Mouse (Mus musculus) heart, adult 18-20 months (tissue): ENCODE results near the gene Pnkd. TPM values are rescaled to one million over a fixed set of nuclear protein-coding genes. Genes with fewer than 3 reads are reported as not detected.
A peak's percentile ranks its signal among the peaks of the same experiment; 100 is the strongest.

Experiments used
- DNase-seq, 2 experiments: peaks; one replicate each; pipeline ENCODE4 v3.0.0; 2021 to 2022; ENCODE audit warnings: mixed read lengths in 1 of 2
- total RNA-seq, 2 experiments: library from RNA; stranded (reverse); gene quantifications; 2 replicates each; pipeline ENCODE4 v1.2.3; 2021

The Pnkd gene
- total RNA-seq, 2 experiments from 2014 or later, result 138 to 151 TPM

DNA sequence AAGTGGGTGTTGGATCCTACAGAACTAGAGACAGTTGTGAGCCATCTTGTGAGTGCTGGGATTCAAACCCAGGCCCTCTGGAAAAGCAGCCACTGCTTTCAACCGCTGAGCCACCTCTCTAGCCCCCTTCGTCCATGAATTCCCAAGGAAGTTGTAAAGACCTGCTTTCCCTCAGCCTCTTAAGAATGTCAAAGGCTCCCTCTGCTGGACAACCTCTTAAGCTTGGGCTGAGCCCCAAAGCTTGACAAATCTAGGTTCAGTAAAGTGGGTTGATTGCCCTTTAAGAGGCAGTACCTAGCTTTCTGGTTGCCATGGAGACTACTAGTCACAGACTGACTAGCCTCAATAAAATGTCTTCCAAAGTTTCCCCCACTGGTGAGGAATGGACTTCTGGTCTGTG lies 77.1 kb downstream of the Pnkd start, which contains the start of gene Catip:
TSS of gene Catip (plus strand) at position 297 of the 400 bp plus-strand sequence.
- peak; percentile 86 to 92 for DNase-seq

DNA sequence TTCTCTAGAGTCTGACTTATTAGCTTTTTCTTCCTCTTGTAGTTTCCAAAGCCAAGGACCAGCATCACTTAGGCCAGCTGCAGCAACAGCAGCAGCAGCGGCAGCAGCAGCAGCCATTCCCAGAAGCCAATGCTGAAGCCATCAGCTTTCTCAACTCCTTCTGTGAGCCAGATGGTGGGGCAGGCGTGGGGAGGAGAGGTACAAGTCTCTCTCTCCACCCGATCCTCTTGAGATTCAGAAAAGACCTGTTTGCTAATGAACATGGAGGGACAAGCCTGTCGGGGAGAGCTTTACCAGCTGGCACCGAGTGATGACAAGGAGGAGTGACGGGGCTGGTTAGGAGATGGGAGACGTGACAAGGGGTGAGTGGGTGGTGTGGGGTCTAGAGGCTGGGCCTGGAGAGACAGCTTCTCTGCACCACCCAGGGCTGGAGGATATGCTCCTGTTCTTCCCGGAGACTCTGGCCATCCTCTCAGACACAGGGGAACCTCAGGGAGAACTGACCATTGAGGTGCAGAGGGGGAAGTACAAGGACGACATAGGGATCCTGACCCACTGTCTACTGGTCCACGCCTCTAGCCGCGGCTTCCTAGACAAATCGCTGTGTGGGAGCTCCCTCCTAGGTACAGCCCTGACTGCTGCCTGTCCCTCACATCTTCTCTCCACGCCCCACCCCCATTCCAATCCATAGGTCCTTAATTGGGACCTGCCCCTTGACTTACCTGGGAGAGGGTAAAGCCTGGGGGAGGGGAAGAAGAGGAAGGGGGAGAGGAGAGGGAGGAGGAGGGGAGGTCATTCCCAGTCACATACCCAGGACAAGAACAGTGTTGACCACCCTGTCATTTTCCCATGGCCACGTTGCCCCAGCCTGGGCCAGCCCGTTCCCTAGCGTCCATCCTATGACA lies 77.8 kb downstream of the Pnkd start:
- no peak for DNase-seq

DNA sequence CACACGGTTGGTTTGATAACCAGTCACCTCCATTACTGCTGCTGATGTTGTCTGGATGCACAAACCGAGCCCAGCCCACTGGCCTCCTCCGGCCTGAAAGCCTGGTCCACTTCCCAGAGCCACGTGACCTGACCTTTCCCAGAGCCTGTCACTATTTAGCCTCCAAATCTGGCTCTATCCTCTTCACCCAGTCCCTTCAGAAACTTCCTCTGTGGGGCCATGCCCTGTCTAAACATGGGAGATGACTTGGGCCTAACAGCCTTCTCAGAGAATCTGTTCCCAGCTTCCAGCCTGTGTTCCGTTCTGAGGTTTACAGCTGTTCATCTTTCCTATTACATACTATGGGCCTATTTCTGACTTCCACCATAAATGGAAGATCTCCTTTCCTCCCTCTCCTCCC lies 78.7 kb downstream of the Pnkd start:
- DNase-seq, result peak; percentile 52 to 55

DNA sequence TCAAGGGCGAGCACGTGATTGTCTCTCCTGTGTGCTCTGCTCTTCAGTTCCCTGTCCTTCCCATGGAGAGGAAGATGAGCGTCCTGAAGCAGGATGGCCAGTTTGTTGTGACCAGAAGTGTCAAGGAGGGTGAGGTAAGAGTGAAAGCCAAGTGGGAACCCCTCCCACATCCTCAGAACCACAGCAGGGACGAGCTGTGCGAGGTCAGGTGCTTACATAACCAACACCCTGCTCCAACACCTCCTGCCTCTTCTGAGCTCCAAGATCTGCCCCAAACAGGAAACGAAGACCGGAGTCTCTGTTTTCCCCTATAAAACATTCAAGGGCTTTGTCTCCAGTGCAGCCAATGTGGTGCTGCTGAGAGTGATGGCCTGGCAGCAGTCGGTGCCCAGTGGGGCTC lies 79.5 kb downstream of the Pnkd start:
- no peak for DNase-seq

DNA sequence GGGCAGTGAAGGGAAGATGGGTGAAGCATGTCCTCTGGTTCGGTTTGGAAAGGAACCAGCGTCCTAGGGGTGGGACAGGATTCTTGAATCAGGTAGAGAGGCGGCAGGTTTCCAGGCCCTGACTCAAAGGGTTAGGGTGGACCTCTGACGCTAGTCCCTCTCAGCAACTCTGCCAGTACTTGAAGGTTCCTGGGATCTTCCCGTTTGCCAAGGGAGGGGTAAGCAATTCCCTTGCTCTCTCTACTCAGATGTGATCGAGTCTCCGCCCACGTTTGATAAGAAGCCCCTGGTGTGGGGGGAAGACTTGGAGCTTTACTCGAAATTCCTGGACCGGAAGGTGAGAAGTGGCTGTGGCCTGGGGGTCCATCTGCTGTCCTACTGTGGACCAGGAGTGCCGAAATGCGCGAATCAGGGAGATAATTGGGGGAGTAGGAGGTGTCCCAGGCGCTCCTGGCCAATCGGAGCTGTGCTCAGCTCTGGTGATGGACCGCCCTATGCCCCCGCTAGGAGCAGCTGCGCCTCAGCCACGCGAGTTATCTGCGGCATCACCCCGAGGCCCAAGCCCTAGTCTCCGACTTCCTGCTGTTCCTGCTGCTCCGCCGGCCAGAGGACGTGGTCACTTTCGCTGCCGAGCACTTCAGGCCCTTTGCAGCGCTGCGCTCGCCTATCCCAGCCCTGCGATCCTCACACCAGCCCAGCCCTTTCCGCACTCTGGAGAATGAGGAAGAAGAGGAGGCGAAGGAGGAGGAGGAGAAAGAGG lies 83.3 kb downstream of the Pnkd start:
- DNase-seq, result peak; percentile 74 to 88

DNA sequence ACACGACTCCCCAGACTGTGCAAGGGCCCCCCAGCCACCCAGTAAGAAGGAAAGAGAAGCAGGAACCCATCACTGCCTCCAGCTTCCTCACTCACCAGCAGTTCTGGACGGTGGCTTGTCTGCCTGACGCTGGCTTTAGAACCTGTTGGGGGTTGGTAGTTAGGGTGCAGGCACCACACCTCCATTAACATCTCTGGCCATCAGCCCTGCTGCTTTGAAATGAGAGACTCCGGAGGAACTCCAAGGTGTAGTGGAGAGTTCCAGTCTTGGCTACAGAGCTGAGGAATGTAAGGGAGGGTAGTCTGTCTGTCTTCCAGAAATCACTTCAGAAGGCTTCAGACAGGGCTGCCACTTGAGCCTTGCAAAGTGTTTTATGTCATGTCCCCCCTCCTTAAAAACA lies 85.3 kb downstream of the Pnkd start:
- no peak for DNase-seq

DNA sequence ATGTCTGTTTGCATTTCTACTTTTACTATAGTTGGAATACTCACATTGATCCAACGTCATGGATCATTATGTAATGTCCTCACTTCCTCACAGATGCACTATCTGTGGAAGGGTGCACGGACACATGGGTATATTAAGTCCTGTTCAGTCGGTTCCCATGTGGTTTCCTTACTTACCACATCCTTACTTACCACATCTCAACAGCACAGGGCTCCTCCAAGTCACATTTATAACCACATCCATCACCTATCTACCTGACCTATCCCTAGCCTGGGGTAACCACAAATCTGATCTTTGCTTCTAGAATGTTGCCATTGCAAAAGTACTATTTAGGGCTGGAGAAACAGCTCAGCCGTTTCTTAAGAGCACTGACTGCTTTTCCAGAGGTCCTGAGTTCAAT lies 88.6 kb downstream of the Pnkd start:
- DNase-seq, result no peak

DNA sequence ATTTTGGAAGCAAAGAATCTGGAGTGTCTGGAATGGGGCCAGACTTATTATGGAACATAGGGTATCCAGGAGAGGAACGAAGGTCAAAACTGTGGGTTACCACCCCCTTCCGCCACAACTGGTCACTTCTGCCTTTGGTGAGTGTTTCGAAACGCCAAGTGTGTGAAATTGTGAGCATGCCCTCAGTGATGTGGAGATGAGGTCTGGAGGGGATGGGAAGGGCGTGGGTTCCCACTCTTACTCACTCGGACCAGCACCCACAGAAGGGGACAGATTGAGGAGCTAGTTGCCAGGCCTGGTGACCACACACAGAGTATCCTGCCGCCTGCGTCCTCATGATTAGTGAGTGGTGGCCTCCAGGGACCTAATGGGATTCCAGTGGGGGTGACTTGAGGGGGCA lies 90.2 kb downstream of the Pnkd start, which contains the start of gene Slc11a1:
TSS of gene Slc11a1 (plus strand) at position 216 of the 400 bp plus-strand sequence.
- peak in 1 of 2 experiments; percentile 72 for DNase-seq

DNA sequence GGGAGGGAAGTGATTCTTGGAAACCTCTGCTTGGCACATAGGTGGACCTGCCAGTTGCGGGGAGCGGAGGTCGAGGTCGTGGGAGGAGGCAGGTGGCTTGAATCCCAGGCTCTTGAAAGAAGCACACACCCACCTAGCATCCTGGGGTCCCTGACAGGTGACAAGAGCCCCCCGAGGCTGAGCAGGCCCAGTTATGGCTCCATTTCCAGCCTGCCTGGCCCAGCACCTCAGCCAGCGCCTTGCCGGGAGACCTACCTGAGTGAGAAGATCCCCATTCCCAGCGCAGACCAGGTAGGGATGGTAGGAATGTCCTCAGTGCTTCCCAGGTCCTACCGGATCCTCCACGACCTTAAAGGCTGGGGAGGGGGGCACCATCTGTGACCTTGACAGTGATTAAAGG lies 90.8 kb downstream of the Pnkd start:
- DNase-seq, result no peak

DNA sequence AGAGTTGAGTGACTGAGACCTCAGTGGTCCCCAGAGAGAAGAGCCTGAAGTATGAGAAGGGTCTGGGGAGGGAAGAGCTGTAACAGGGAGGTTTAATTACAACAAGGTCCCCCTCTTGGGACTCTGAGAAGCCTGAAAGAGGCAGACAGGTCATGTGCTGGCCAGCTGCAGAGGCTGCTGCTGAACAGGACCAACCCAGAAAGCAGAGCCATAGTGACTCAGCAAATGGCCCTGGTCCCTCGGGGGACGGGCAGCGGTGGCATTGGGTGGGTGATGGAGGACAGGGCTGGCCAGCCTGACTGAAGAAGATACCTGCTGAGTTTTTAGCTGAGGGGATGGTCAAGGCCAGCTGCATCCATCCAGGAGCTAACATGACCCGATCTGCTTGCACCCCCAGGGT lies 91.7 kb downstream of the Pnkd start:
- DNase-seq, result peak; percentile 64 to 79

DNA sequence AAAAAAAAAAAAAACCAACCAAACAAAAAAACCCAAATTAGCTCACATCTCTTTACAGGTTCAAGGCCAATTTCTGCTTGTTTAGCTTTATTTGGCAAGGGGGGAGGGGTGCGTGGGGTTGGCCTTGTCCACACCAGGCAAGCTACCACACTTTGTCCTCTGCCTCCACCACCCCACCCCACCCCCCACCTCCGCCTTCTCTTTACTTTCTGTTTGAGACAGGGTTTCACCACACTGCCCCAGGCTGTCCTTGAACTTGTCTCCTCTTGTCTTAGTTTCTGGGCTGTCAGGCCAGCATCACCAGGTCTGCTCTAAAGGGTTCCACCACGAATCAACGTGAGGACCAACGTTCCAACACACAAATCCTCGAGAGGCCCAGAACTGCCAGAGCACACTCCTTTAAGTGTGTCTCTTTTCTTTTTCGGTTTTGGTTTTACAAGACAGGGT lies 94.4 kb downstream of the Pnkd start:
- no peak for DNase-seq

DNA sequence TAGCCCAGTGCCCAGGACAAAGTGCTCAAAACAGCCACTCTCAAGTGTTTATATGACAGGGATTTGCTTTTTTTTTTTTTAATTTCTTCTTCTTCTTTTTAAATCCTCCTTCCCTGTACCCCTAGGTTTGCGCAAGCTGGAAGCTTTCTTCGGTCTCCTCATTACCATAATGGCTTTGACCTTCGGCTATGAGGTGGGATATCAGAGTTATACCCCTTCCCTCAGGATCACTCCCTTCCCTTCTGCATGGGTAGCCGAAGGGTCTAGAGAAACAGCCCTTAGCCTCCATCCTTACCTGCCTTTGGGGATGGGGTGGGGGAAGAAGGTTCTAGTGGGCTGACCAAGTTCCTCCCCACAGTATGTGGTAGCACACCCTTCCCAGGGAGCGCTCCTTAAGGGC lies 95.8 kb downstream of the Pnkd start:
- no peak for DNase-seq

DNA sequence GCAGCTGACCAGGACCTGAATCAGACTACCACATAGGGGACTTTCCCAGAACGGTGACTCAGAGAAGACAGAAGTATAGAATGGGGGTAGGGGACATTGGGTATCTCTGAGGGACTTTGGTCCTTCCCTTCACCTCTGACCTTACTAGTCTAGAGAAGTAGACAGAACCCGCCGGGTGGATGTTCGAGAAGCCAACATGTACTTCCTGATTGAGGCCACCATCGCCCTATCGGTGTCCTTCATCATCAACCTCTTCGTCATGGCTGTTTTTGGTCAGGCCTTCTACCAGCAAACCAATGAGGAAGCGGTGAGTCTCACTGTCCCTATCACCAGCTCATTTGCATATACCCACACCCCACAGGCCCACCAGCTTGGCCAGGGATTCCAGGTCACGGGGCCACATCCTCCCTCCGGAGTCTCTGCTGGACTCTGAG lies 96.9 kb downstream of the Pnkd start:
- no peak for DNase-seq

DNA sequence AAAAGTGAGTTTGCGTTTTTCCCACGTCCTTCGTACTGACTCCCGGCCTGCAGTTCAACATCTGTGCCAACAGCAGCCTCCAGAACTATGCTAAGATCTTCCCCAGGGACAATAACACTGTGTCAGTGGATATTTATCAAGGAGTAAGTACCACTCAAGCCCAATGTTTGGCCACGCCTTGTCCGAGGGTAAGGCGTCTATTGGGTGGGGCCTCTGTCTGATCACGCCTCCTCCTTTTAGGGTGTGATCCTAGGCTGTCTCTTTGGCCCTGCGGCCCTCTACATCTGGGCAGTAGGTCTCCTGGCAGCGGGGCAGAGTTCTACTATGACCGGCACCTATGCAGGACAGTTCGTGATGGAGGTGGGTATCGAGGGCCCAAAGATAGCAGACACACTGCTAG lies 98.7 kb downstream of the Pnkd start:
- DNase-seq, result no peak

DNA sequence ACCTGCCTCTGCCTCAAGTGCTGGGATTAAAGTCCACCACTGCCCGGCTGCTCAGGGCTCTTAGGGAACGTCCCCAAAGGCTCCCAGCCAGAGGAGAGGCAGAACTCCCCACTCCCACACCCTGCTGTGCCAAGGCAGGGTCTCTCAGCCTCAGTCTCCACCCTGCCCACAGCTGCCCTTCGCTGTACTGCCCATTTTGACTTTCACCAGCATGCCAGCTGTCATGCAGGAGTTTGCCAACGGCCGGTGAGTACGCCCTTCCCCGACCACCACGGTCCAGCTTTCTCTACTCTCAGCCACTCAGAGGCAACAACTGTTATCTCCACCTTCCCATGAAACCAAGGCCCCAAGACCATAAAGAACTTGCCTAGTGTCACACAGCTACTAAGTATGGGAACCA lies 99.8 kb downstream of the Pnkd start:
- DNase-seq, result no peak

DNA sequence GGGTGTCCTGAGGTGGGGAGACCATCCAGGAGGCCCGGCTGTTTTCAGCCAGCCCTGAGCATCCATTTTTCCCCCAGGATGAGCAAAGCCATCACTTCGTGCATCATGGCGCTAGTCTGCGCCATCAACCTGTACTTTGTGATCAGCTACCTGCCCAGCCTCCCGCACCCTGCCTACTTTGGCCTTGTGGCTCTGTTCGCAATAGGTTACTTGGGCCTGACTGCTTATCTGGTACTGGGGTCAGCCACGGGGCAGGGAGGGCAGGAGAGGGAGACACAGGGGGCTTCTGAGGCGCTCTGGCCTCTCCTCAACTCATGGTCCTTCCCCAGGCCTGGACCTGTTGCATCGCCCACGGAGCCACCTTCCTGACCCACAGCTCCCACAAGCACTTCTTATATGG lies 100.3 kb downstream of the Pnkd start:
- no peak for DNase-seq

DNA sequence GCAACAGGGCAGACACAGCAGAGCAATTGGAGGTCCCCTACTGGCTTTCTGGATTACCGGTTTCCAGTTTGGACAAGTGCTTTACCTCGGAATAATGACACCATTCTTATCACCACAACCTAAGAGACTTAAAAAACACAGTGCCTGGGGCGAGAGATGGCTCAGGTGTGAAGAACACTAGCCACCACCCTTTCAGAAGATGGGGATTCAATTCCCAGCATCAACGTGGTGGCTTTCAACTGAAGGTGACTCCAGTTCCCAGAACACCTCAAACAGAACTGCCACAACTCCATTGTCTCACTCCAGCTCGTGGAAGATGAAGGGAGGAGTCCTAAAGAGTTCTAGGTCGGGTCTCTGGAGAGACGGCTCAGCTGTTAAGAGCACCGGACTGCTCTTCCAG lies 100.8 kb downstream of the Pnkd start:
- DNase-seq, result no peak

DNA sequence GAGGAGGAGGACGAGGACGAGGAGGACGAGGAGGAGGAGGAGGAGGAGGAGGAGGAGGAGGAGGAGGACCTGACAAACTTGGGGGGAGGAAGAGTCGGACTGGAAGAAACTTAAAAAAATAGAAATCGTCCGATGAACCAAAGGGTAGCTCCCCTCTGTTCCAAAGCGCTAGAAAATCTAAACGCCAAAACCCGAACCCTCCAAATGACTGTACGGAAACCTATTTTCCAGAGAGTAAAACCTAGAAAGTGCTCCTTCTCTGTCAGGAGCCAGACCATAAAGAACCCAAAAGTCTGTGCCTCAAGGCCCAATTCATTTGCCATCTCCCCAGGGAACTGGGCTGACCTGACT lies 101.6 kb downstream of the Pnkd start:
- no peak for DNase-seq

DNA sequence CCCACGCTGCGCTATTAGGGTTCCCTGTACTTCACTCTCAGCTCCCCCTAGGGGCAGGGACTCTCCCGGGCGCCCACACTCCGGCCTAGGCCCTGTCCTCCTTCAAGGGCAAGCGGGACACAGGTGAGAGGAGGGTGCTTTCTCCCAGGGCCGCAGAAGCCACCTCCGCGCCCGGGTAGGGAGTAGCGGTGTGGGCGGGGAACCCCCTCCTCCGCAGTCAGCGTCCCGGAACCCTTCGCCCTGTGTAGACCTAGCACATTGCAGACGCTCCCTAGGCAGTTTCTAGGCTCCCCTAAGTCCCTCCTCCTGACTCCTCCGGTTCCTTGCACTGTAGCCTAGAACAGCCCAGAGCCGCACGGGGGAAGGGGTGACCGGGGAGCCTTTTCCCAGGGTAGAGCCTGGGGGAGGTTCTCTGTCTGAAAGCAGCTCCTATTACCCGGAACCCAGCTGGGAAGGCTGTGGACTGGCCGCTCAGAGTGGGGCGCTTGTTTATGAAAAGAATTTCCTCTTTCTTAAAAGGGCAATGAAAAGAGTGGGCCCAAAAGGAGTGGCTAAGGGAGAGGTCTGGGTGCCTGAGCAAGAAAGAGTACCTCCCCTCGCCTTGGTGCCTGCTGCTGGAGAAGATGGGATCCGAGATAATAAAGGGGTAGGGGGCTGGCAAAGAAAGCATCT lies 102.1 kb downstream of the Pnkd start:
- peak; percentile 97 to 98 for DNase-seq

DNA sequence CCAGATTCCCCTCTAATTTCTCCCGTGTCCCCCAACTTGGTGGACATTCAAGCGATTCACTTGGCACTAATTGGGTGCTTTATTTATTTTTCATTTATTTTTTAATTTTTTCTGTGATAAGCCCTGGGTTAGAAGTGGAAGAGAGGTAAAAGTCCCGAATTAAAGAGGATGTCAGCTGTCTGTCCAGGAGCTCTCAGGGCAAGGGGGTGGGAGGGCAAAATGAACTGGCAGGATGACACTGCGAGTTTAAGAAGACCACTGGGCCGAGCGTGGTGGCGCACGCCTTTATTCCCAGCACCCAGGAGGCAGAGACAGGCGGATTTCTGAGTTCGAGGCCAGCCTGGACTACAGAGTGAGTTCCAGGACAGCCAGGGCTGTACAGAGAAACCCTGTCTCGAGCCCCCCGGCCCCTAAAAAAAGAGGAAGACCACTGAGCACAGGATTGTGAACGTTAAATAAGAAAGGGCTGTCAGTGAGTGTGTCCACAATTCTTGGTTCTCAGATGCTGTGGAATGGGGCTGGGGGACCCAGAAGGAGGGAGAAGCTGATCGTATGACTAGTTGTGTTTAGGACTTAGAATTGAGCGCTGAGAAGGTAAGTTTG lies 102.8 kb downstream of the Pnkd start:
- DNase-seq, result no peak

DNA sequence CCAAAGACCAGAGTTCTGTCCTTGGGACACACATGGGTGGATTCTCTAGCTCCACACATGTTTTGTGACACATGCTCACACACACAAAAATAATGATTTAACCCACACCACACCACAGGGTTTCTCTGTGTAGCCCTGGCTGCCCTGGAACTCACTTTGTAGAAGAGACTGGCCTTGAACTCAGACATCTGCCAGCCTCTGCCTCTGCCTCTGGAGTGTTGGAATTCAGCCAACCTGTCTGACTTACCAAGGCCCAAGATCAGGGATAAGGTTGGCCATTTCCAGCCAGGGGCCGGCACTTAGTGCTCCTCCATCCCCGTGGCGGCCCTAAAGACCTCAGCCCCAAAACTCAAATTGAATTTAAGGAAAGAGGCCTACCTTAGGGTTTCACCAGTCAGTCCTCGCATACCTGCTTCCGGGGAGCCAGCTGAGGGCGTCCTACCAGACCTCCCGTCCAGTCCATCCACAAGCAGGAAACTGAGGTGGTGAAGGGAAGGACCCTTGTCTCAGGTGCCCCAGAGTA lies 103.7 kb downstream of the Pnkd start:
- no peak for DNase-seq

DNA sequence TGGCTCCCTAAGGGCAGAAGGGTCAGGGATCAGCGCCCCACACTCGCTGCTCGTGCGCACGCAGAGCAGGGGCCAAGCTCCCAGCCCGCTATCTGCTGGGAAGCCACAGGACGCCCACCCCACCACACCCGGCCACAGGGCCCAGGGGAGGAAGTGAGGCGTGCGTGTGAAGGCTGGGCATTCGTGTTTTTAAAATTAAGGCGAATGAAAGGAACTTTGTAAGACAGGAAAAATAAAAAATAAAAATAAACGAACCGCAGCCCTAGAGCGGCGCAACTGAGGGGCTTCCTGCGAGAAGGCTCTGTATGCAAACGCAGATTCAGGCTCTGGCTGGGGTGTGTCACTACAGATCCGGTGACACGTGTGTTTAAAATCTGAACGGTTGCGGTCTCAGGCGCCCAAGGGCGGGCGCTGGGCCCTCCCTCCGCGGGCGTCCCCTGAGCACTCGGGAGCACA lies 105.1 kb downstream of the Pnkd start:
- DNase-seq, result peak; percentile 69 to 74
